Mouse (Mus musculus): Measurements from ENCODE around the gene Rhobtb3. TPM values are rescaled to one million over a fixed set of nuclear protein-coding genes. Genes with fewer than 3 reads are reported as not detected.
A peak's percentile ranks its signal among the peaks of the same experiment; 100 is the strongest.
"Not testable (repeated sequence)": the region's sequence is repeated elsewhere in the genome, so short reads cannot be mapped to it uniquely, and the experiment has no call there.

Rhobtb3 gene
- total RNA-seq, 2 experiments from 2014 or later, result 29.7 to 33.7 TPM

DNA sequence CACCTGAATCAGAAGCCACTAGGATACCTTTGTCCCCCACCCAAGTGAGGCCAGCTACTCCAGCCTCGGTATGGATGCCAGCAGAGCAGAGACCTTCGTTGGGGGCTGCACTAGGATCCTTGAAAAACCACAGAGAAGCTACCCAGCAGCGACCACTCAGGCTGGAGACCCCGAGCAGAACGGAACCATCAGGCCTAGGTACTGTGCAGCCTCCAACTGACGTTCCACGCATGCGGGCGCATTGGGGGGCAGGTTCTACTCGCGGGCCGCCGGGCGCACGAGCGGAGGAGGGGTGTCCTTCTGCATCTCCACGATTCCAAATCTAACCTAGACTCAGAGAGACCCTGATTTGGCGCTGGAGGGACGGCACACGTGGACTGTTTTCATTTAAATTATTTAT lies 13.7 kb downstream of the Rhobtb3 start:
- intact Hi-C loops (cut with DNase I), result no loop called here
- DNase-seq, result no peak

DNA sequence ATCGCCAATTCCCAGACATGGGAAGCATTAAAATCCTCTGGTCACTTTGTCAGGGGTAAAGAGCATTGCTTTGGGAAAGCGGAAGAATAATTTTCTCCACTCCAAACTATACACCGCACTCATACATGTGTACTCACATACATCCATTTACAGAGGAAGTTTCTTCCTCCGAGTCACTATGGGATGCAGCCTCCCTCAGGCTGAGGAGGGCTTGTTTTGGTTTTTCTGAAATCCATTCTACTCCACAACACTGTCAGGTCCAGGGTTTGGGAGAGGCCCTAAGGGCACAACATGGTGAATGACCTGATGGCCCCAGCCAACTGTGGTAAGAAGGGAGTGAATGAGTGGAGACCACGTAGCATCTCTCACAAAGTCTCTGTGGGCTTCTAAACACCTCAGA lies 14.7 kb downstream of the Rhobtb3 start:
- intact Hi-C loops (cut with DNase I); DNase-seq: not testable (repeated sequence)

DNA sequence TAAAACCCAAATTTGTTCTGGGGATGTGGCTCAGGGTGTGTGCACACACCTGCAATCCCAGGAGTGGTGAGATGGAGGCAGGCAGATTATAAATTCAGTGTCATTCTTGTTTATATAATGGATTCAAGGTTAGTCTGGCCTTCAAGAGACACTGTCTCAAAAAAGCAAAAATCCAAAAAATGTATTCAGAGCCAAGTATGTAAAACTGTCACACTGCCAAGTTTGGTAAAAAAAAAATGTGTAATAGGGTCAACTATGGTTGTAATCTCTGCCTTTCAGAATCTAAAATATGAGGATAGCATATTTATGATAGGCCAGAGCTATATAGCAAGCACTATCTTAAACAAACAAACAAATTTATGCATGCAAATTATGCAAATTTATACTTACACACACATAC lies 15.8 kb downstream of the Rhobtb3 start:
- DNase-seq, result no peak
- intact Hi-C loops (cut with DNase I), result no loop called here

DNA sequence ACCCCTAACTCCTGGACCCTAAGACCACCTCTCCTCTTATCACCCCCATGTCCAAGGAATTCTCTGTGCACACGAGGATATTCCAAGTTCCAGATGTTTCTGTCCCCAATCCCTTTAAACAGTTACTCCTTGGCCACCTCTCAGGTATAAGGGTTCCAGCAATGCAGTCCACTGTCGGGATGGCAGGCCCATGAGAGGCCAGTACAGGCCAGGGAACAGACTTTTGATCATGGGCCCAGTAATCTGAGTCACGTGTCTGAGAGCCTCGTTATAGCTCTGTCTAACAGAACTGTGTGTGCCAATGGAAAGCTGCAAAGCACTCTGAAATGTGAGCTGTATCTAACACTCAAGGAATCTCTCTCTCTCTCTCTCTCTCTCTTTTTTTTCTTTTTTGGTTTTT lies 29.6 kb downstream of the Rhobtb3 start:
- intact Hi-C loops (cut with DNase I), result no loop called here

DNA sequence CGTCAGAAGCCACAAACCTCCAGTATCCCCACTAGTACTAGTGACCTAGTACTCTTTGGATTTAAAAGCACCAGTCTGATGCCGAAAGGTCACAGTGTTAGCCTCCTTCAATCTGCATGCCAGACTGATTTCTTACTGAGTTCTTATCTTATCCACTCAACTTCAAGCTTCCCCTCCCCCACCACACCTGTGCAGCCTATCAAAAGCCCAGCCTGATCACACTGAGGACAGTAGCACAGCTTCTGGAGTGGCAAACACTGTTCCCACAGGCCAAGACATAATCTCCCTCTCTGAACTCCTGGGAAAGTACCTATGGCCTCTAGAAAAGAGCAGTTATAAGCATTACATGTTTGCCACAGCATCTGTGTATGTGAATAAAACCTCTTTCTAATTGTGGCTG lies 35.5 kb downstream of the Rhobtb3 start:
- DNase-seq, result no peak
- intact Hi-C loops (cut with DNase I), result no loop called here

More for the DNA sequence above, 29.6 kb downstream of the Rhobtb3 start:
- DNase-seq, result no peak

DNA sequence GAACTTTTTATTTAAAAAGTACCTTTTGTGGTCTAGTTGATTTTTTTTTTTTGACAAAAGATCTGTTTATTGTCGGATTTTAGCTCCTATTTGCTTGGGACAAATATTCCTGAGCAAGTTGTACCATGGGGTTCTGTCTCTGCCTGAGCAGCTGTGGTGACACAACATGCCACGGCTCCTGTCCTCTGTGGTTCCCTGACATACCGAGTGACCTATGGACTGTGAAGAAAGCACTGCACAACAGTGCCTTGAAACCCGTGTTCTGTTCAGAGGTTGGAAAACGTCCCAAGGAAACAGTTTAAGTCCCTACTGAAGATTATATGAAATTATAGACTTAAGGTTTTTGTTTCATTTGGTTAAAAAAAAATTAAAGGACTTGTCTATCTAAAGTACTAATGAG lies 36.6 kb downstream of the Rhobtb3 start:
- no peak for DNase-seq
- intact Hi-C loops (cut with DNase I), result no loop called here

DNA sequence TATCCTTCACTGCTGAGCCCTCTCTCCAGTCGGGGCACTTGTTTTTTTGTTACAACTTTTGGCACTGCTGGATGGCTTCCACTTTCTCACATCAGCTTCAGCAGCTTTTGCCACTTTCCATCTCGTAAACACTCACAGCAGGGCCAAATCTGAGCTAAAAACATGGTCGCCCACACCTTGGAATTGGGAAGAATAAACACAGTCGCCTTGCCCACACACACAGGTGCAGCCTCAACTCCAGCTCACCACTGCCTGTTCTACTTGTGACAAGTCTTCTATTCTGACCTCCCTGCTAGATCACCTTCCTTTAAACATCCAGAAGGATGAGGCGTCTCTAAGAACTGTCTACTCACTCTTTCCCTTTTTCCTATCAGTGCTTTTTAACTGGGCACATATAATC lies 39.1 kb downstream of the Rhobtb3 start:
- DNase-seq, result no peak
- intact Hi-C loops (cut with DNase I), result no loop called here

DNA sequence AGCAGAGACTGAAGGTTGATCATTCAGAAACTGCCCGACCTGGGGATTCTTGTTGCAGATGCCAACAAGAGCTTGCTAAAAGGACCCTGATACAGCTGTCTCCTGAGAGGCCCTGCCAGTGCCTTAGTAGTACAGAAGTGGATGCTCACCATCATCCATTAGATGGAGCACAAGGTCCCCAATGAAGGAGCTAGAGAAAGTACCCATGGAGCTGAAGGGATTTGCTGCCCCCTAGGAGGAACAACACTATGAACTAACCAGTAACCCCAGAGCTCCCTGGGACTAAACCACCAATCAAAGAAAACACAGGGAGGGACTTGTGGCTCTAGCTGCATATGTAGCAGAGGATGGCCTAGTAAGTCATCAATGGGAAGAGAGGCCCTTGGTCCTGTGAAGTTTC lies 42.8 kb downstream of the Rhobtb3 start:
- intact Hi-C loops (cut with DNase I); DNase-seq: not testable (repeated sequence)

DNA sequence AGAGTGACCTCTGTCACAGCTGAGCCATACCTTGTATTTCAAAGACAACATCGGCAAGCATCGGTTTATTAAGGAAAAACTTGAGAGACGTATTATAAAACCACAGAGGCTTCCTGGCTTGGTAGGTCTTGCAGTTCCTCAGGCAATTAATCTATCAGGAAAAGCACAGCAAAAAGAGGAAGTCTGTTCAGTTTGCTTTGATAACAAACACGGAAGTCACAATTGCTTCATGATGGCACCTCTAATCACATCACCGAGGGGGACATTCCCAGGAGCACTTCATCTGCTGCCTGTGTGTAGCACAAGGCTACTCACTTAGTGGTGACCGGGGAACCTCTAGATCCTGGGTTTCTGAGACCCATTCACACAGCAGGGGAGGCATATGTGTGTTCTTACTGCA lies 50.8 kb downstream of the Rhobtb3 start:
- no peak for DNase-seq
- intact Hi-C loops (cut with DNase I), result no loop called here

DNA sequence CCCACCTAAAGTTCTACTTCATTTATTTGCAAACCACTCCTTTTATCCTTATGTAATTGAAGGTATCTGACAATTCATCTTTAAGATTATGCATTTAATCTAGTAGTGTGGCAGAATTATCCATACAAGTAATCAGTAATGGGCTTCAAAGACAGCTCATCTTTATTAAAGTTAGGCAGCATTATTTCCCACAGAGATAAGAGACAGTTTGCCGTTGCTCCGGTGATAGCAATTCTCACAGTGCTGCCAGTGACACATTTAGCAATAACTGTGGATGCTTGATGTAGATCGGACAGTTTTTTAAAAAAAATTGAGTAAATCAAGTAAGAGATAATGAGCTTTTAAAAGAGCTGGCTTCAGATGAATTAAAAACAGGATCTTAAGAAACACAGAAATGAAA lies 51.4 kb downstream of the Rhobtb3 start:
- intact Hi-C loops (cut with DNase I), result no loop called here
- DNase-seq, result no peak

DNA sequence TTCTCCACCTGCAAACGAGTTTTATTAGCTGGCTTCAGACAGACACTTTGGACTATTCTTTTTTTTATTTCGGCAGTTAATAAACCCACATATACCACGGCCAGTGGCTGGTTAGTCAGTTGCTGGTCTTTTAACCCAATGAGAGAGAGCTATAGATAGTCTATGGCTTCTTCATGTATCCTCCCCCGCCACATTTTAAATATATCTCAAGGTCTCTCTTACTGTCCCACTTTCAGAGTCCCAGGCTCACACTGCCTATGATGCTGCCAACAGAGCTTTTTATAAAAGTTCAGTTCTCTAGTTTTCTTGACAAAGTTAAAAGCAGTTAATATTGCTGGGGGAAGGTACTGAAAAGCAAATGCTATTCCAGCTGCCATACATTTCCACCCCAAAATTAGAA lies 51.9 kb downstream of the Rhobtb3 start:
- intact Hi-C loops (cut with DNase I), result no loop called here
- DNase-seq, result no peak

DNA sequence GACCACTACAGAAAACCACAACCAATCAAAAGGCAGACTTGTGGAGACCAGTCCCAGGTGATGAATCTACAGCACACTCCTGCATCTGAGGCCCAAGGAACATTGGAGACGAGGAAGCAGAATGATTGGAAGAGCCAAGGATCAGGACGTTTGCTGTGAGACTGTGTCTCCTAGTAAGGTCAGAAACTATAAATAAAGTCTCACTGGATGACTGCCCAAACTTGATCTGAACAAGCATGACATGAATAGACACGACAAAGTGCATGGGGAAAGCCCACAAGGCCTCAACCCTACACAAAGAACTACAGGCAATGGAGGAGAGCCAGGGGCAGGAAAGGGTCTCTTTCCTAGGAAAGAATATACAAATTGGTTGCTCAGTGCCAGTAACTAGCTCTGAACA lies 59.9 kb downstream of the Rhobtb3 start:
- intact Hi-C loops (cut with DNase I), result no loop called here
- DNase-seq, result no peak

DNA sequence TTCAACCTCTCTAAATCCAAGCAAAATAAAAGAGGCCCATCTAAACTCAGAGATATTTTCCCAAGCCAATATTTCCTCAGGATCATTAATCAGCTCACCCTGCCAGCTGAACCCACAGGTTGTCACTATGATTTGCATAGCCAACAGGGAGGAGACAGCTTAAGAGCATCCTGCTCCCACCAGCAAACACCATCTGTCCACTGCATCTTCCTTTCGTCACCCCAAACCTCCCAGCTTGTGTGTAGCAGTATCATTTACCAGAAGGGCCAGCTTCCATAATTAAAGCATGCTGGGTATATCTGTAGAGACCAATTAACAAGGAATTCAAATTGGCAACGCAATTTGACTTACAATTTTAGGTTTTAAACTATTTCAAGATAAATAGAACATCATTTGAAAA lies 63.2 kb downstream of the Rhobtb3 start:
- intact Hi-C loops (cut with DNase I), result no loop called here
- peak; percentile 25 for DNase-seq

DNA sequence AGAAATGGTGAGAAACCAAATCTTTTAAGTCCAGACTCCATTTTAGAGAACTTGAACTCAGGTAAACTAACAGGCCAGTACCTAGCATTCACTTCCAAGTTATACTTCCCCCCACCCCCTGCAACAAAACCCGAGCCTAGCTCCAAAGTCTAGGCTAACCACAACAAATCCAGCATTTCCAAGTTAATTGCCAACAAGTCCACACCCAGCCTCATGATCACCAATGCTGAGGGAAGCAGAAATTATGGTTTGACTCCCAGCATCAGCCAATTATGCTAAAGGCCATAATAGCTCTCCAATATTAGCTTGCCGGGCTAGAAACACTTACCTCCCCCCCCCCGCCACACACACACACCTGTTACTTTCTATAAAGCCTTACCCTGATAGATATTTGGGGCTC lies 64.0 kb downstream of the Rhobtb3 start:
- DNase-seq, result no peak
- intact Hi-C loops (cut with DNase I), result loop anchor here (2.0 to 5.0 kb wide), 2 partner anchors 143 to 653 kb away; no protein-coding TSS in a partner anchor

DNA sequence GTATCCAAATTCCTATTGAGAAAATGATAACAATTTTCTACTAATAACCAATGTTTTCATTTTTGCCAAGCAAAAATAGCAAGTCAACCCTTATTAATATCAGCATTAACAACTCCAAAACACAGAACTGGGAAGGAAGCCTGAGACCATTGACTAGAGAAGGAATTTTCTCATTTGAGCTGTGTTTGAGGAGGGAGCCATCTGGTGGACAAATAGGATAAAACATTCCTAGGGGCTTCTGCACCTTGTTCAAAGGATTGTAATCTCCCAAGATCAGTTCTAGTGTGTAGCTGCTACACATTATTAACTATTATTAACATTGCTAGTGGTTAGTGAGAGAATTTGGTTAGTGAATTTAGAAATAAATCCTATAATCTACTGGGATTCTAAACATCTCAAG lies 65.8 kb downstream of the Rhobtb3 start:
- peak; percentile 28 for DNase-seq
- intact Hi-C loops (cut with DNase I), result loop anchor here (2.0 to 5.0 kb wide), 2 partner anchors 144 to 651 kb away; no protein-coding TSS in a partner anchor

DNA sequence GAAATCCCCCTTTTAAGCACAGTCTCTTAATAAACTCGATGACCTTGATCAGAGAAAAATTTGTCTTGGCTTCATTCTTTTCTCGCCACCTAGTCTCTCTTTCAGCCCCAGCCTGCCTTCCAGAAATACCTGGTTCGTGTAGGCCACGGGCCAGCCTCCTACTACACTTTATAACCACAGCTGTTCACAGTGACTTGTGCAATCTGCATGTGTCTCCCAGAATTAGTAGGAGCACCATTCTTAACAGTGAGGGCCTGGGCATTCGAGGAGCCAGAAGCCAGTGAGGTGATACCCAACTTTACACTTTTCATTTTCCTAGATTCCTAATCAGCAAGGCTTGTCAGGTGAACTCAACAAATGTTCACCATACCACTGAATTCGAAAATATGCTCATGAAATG lies 67.1 kb downstream of the Rhobtb3 start:
- intact Hi-C loops (cut with DNase I), result loop anchor here (5.0 kb wide), 1 partner anchor 146 kb away; no protein-coding TSS in a partner anchor
- DNase-seq, result no peak

DNA sequence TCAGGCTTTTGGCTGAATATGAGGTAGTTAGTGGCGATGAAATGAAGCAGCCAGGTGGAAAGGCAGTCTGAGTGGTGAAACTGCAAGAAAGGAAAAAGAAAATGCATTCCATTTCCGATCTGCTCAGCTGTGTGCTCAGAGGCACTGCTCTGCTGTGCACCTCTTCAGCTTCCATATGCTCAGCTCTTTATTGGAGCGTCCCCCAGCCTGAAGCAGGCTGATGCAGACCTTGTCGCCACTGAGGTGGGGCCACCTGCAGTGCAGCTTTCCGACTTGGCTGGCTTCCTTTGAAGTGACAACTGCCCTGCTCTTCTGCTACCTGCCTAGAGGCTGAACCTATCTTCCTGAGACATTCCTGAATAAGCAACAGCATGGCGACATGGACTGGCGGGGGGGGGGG lies 67.5 kb downstream of the Rhobtb3 start:
- not testable (repeated sequence) for DNase-seq
- intact Hi-C loops (cut with DNase I), result loop anchor here (5.0 kb wide), 1 partner anchor 146 kb away; no protein-coding TSS in a partner anchor

DNA sequence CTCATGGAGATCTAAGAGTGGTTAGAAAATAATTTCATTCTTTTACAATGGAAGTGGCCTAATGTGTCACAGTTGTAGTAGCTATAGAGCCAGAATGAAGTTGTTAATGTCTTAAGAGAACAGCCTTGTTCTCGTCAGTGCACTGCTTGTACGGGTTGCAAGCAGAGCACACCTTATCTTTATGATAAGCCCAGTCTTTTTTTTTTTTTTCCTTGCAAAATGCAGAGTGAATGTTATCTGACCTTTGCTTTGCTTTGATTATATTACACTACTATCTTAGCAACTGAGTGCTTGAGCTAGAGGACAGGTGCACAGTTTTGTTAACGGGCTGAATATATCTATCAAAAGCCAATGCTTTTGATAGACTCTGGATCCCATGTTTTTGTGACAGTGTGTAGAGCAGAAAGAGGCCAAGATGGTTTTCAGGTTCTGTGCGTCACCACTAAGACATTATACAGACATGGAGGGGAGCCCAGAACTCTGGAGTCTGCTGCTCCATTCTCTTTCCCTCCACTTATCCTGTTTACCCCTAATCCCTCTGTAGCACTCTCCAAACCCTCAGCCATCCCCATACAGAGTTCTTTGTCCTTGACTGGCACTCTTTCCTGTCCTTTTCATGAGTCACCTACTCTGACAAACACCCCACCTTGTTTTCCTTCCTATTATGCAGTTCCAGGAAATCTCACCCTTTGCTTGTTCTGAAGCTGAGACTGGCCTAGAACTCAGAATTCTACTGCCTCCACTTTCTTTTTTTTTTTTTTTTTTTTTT lies 68.9 kb downstream of the Rhobtb3 start:
- intact Hi-C loops (cut with DNase I), result loop anchor here (5.0 kb wide), 1 partner anchor 148 kb away; no protein-coding TSS in a partner anchor
- DNase-seq, result no peak

DNA sequence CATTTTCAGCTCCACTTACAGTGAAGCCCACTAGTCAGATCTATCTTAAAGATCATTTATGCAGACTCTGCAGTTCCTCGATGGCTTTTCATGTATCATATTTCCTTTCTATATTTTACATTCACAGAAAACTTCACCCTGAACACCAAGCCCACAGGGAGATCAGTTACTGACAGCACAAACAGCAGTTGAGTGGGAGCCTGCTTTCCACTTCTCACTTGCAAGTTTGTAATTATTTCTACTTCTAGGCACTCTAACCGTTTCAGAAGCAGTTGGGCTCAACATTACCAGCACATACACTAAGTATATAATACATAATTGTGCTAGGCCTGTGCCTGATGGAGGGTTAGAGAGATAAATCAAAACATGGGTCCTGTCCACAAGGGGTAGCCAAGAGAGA lies 75.8 kb downstream of the Rhobtb3 start:
- no peak for DNase-seq
- intact Hi-C loops (cut with DNase I), result no loop called here

DNA sequence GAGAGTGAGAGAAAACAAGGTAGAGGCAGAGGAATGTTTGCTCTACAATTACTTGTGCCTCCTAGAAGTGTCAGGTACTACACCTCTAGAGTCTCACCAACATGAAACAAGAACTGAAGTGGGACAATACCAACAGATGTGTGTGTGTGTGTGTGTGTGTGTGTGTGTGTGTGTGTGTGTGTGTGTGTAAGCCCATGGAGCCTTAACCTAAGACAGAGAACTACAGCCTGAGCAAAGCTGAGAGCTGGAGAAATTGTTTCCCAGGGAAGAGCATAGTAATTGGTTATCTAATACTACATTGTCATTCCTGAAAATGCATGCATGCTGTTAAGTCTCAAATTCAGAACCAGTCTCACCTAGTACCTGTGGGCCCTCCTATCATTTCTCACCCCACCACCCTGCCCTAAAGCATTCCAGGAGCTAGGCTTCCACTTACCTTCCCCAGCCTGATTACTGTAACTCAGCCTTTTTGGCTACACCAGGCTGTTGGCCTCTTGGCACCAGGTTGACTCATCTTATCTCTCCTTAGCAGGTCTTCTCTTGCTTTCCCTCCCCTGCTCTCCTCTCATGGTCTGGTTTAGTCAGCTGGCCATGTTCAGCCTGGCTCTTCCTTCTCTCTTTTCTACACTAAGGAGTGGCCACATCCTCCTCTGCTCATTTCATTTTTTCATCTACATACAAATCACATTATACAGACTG lies 78.1 kb downstream of the Rhobtb3 start:
- no peak for DNase-seq

DNA sequence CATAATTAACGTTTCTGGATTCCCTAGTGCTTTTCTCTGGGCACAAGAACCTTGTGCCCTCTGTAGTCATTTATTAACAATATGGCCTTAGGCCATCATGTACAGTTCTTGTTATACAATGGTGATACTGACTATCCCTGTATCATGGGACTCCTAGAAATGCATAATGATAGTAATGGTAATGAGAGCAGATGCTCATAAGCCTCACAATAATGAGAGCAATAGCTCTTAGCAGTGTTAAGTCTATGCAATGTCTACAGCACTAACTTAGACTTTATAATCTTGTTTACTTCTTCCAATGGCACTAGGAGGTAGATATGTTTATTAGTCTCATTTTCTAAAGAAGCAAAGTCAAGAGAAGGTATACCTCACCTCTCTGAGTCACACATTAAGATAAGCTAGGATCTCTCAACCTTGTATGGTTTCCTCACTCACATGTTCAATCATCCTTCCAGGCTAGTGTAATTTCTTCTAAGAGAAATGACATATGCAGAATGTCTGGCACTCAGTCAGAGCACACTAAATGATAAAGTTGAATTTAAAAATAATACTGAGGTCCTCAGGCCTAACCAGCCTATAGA lies 84.4 kb downstream of the Rhobtb3 start:
- intact Hi-C loops (cut with DNase I), result no loop called here
- DNase-seq, result no peak

More for the DNA sequence above, 78.1 kb downstream of the Rhobtb3 start:
- intact Hi-C loops (cut with DNase I), result no loop called here

DNA sequence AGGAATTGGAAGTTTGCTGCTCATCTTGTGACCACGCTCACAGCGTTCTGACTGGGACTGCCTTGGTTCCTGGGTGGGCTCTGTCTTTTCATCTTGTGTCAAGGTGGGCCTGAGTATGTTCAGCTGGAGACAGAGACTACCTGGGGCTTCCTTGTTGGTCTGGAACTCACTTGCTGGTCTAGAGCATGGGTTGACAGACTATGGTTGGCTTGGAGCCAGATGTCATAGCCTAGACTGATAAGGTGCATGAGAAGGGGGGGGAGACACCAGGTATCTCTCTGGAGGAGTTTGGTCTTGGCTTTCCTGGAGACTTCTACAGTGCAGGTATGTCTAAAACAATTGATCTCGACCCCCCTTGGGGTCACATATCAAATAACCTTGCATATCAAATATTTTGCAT lies 90.6 kb downstream of the Rhobtb3 start:
- intact Hi-C loops (cut with DNase I), result no loop called here
- no peak for DNase-seq

All from left cerebral cortex, postnatal 4 days (tissue).